Mouse (Mus musculus): ENCODE measurements around the gene Rbm25. TPM values are rescaled to one million over a fixed set of nuclear protein-coding genes. Genes with fewer than 3 reads are reported as not detected.
A peak's percentile ranks its signal among the peaks of the same experiment; 100 is the strongest.

Rbm25 gene
- polyA plus RNA-seq, 1 experiment = 25.8 TPM

DNA sequence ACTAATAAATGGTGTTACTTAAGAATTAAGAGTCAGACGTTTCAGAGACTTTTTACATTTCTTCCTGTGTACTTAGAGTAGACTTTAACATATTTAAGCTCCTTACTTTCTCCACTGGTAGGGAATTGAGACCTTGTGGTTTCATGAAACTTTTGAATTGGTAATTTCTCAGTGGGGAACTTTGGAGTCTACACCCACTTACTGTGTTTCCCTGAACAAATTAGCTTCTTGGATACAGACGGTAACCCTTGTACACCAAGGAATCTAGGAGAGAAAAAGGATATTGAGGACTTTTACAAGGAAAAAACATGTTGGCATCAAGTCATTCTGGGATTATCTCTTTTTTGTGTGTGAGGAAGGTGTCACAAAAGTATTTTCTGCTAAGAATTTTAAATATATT is 2.8 kb downstream of the Rbm25 start:
- no peak overlapping the region for H3ac ChIP-seq (ENCODE audit: control insufficient read depth, insufficient read length, low read depth)
- peaks cover 67% of the 10 kb centered on the region for H3K79me3 ChIP-seq (ENCODE audit: low read depth)
- peaks cover 75% of the 10 kb centered on the region for H3K79me2 ChIP-seq (ENCODE audit: control insufficient read depth, insufficient read depth)
- no peak for TF ChIP-seq CEBPB (IDR thresholded peaks at IDR 0.05; ENCODE audit: low read depth)
- no peak for TF ChIP-seq CTCF (IDR thresholded peaks at IDR 0.05; ENCODE audit: control insufficient read depth, insufficient read depth, insufficient read length)
- TF ChIP-seq MYOD1 (IDR thresholded peaks at IDR 0.05; ENCODE audit: control insufficient read depth, insufficient read length, low read depth) = no peak
- no peak for TF ChIP-seq MAX (IDR thresholded peaks at IDR 0.05)
- no peak for TF ChIP-seq MYOG (IDR thresholded peaks at IDR 0.05; ENCODE audit: control insufficient read depth, extremely low read depth, insufficient read length)
- no peak for TF ChIP-seq USF1 (IDR thresholded peaks at IDR 0.05; ENCODE audit: low read depth)
- TF ChIP-seq FOSL1 (IDR thresholded peaks at IDR 0.05; ENCODE audit: insufficient read depth, low read length, poor library complexity, severe bottlenecking) = no peak
- H3K4me3 ChIP-seq (ENCODE audit: insufficient read depth, poor library complexity, severe bottlenecking) = peak overlapping the region; percentile 83
- no peaks in the 10 kb centered on the region for H3K27me3 ChIP-seq (ENCODE audit: control insufficient read depth, insufficient read depth, insufficient read length)
- peaks cover 46% of the 10 kb centered on the region for H3K36me3 ChIP-seq (ENCODE audit: control insufficient read depth, insufficient read depth)

DNA sequence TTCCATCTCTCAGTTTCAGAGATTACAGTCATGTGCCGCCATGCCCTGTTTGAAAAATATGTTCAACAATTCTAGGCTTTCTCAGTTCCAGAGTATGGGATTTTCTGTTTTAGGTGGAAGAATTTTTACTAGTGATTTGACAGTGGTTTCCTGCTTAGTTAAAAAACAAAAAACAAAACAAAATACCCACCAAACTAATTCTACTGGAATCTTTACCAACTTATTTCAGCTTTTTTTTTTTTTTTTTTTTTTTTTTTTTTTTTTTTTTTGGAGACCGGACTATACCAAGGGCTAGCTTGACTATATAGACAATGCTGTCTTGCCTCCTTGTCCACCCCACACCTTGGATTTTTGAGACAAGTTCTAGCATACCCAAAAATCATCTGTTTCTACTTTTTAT is 10.2 kb downstream of the Rbm25 start:
- no peak overlapping the region for H3ac ChIP-seq (ENCODE audit: control insufficient read depth, insufficient read length, low read depth)
- H3K79me2 ChIP-seq (ENCODE audit: control insufficient read depth, insufficient read depth) = peaks cover 97% of the 10 kb centered on the region
- H3K36me3 ChIP-seq (ENCODE audit: control insufficient read depth, insufficient read depth) = peaks cover 84% of the 10 kb centered on the region
- H3K79me3 ChIP-seq (ENCODE audit: low read depth) = peaks cover 92% of the 10 kb centered on the region
- TF ChIP-seq FOSL1 (IDR thresholded peaks at IDR 0.05; ENCODE audit: insufficient read depth, low read length, poor library complexity, severe bottlenecking) (no peak), CTCF (IDR thresholded peaks at IDR 0.05; ENCODE audit: control insufficient read depth, insufficient read depth, insufficient read length) (no peak), CEBPB (IDR thresholded peaks at IDR 0.05; ENCODE audit: low read depth) (no peak), MAX (IDR thresholded peaks at IDR 0.05) (no peak), MYOG (IDR thresholded peaks at IDR 0.05; ENCODE audit: control insufficient read depth, extremely low read depth, insufficient read length) (no peak), MYOD1 (IDR thresholded peaks at IDR 0.05; ENCODE audit: control insufficient read depth, insufficient read length, low read depth) (no peak), USF1 (IDR thresholded peaks at IDR 0.05; ENCODE audit: low read depth) (no peak)
- no peaks in the 10 kb centered on the region for H3K27me3 ChIP-seq (ENCODE audit: control insufficient read depth, insufficient read depth, insufficient read length)
- no peak overlapping the region for H3K4me3 ChIP-seq (ENCODE audit: insufficient read depth, poor library complexity, severe bottlenecking)

DNA sequence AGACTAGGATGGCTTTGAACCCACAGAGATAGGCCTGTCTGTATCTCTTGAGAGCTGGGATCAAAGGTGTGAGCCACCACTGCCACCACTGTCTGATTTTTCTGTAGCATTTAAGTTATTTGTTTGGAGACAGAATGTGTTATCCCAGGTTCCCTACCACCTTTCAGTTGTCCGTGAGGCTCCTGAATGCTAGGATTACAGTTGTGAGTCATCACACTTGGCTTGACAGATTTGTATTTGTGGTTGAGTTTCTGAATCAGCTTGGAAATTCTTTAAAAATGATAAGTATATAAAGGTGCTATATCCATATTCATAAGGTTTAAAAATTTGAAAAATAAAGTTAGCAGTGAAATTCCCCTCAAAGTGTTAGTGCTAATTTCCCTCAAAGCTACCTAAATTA is 12.1 kb downstream of the Rbm25 start:
- Histone ChIP-seq H3K4me3 (ENCODE audit: insufficient read depth, poor library complexity, severe bottlenecking) (no peak overlapping the region), H3K27me3 (ENCODE audit: control insufficient read depth, insufficient read depth, insufficient read length) (no peaks in the 10 kb centered on the region), H3K79me2 (ENCODE audit: control insufficient read depth, insufficient read depth) (peaks cover 94% of the 10 kb centered on the region), H3K79me3 (ENCODE audit: low read depth) (peaks cover 86% of the 10 kb centered on the region), H3K36me3 (ENCODE audit: control insufficient read depth, insufficient read depth) (peaks cover 84% of the 10 kb centered on the region), H3ac (ENCODE audit: control insufficient read depth, insufficient read length, low read depth) (no peak overlapping the region)
- TF ChIP-seq FOSL1 (IDR thresholded peaks at IDR 0.05; ENCODE audit: insufficient read depth, low read length, poor library complexity, severe bottlenecking) (peak; percentile 18), CEBPB (IDR thresholded peaks at IDR 0.05; ENCODE audit: low read depth) (no peak), CTCF (IDR thresholded peaks at IDR 0.05; ENCODE audit: control insufficient read depth, insufficient read depth, insufficient read length) (no peak), MAX (IDR thresholded peaks at IDR 0.05) (no peak)

DNA sequence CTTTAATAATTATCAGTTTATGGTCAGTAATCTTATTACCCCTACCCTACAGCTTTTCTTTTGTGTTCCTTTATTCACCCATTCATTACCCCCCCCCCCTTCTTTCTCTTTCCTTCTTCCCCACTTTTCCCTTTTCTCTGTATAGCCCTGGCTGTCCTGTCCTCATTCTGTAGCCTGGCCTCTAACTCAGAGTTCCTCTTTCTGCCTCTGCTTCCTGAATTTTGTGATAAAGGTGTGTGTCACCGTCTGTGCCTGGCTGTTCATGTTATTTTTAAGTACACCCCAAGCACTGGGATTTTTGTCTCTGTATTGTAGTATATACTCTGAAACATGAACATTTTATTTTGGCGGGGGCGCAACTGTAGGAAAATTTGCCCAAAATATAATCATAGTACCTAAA is 19.3 kb downstream of the Rbm25 start:
- Histone ChIP-seq H3K79me2 (ENCODE audit: control insufficient read depth, insufficient read depth) (peaks cover 85% of the 10 kb centered on the region), H3K79me3 (ENCODE audit: low read depth) (peaks cover 51% of the 10 kb centered on the region), H3K27me3 (ENCODE audit: control insufficient read depth, insufficient read depth, insufficient read length) (no peaks in the 10 kb centered on the region), H3ac (ENCODE audit: control insufficient read depth, insufficient read length, low read depth) (no peak overlapping the region), H3K4me3 (ENCODE audit: insufficient read depth, poor library complexity, severe bottlenecking) (no peak overlapping the region), H3K36me3 (ENCODE audit: control insufficient read depth, insufficient read depth) (peaks cover 90% of the 10 kb centered on the region)
- TF ChIP-seq MAX (IDR thresholded peaks at IDR 0.05) (no peak), MYOG (IDR thresholded peaks at IDR 0.05; ENCODE audit: control insufficient read depth, extremely low read depth, insufficient read length) (no peak), FOSL1 (IDR thresholded peaks at IDR 0.05; ENCODE audit: insufficient read depth, low read length, poor library complexity, severe bottlenecking) (no peak), USF1 (IDR thresholded peaks at IDR 0.05; ENCODE audit: low read depth) (no peak), MYOD1 (IDR thresholded peaks at IDR 0.05; ENCODE audit: control insufficient read depth, insufficient read length, low read depth) (no peak), CTCF (IDR thresholded peaks at IDR 0.05; ENCODE audit: control insufficient read depth, insufficient read depth, insufficient read length) (no peak), CEBPB (IDR thresholded peaks at IDR 0.05; ENCODE audit: low read depth) (no peak)

DNA sequence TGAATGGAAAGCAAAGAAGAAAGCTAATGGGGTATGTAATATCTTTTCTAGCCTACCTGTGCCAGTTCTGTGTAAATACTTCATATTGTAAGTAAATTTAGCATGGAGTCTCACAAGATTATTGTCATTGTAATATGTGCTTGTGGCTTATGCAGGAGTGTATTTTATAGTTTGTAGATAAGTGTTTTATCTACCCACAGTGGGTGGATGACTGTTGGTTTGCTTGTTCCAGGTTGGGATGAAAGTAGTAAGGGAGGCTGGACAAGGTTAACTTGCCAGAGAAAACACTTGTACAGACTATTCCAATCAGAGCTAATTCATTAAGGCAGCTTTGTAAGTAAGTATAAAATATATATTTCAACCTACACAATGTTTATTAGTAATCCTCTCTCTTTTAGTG is 20.4 kb downstream of the Rbm25 start:
- Histone ChIP-seq H3K27me3 (ENCODE audit: control insufficient read depth, insufficient read depth, insufficient read length) (no peaks in the 10 kb centered on the region), H3K4me3 (ENCODE audit: insufficient read depth, poor library complexity, severe bottlenecking) (no peak overlapping the region), H3K79me2 (ENCODE audit: control insufficient read depth, insufficient read depth) (peaks cover 88% of the 10 kb centered on the region), H3K79me3 (ENCODE audit: low read depth) (peaks cover 56% of the 10 kb centered on the region), H3ac (ENCODE audit: control insufficient read depth, insufficient read length, low read depth) (no peak overlapping the region), H3K36me3 (ENCODE audit: control insufficient read depth, insufficient read depth) (peaks cover 92% of the 10 kb centered on the region)
- TF ChIP-seq MYOG (IDR thresholded peaks at IDR 0.05; ENCODE audit: control insufficient read depth, extremely low read depth, insufficient read length) (no peak), MAX (IDR thresholded peaks at IDR 0.05) (no peak), CTCF (IDR thresholded peaks at IDR 0.05; ENCODE audit: control insufficient read depth, insufficient read depth, insufficient read length) (no peak), CEBPB (IDR thresholded peaks at IDR 0.05; ENCODE audit: low read depth) (no peak), USF1 (IDR thresholded peaks at IDR 0.05; ENCODE audit: low read depth) (no peak), FOSL1 (IDR thresholded peaks at IDR 0.05; ENCODE audit: insufficient read depth, low read length, poor library complexity, severe bottlenecking) (no peak)

DNA sequence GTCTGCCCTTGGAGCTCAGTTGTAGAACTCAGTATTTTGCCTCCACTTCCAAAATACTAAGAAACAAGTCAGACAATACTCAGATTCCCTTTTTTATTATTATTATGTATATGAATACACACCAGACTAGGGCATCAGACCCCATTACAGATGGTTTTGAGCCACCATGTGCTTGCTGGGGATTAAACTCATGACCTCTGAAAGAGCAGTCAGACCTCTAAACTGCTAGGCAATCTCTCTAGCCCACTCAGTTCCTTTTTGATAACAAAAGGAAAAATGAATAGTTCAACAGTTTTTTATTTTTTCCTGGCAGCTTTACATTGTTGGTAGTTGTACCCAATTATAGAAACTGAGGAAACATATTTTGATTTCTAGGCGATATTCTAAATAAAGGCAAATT is 54.4 kb downstream of the Rbm25 start:
- peaks cover 23% of the 10 kb centered on the region for H3K79me2 ChIP-seq (ENCODE audit: control insufficient read depth, insufficient read depth)

More for the DNA sequence above, 54.4 kb downstream of the Rbm25 start:
- H3K36me3 ChIP-seq (ENCODE audit: control insufficient read depth, insufficient read depth) = peaks cover 40% of the 10 kb centered on the region
- no peak for TF ChIP-seq USF1 (IDR thresholded peaks at IDR 0.05; ENCODE audit: low read depth)
- TF ChIP-seq MAX (IDR thresholded peaks at IDR 0.05) = no peak
- TF ChIP-seq MYOG (IDR thresholded peaks at IDR 0.05; ENCODE audit: control insufficient read depth, extremely low read depth, insufficient read length) = no peak
- TF ChIP-seq CTCF (IDR thresholded peaks at IDR 0.05; ENCODE audit: control insufficient read depth, insufficient read depth, insufficient read length) = no peak
- no peak for TF ChIP-seq CEBPB (IDR thresholded peaks at IDR 0.05; ENCODE audit: low read depth)
- no peak for TF ChIP-seq FOSL1 (IDR thresholded peaks at IDR 0.05; ENCODE audit: insufficient read depth, low read length, poor library complexity, severe bottlenecking)
- TF ChIP-seq MYOD1 (IDR thresholded peaks at IDR 0.05; ENCODE audit: control insufficient read depth, insufficient read length, low read depth) = no peak
- H3K79me3 ChIP-seq (ENCODE audit: low read depth) = peaks cover 18% of the 10 kb centered on the region
- H3ac ChIP-seq (ENCODE audit: control insufficient read depth, insufficient read length, low read depth) = no peak overlapping the region
- H3K27me3 ChIP-seq (ENCODE audit: control insufficient read depth, insufficient read depth, insufficient read length) = no peaks in the 10 kb centered on the region
- H3K4me3 ChIP-seq (ENCODE audit: insufficient read depth, poor library complexity, severe bottlenecking) = no peak overlapping the region
